Mouse (Mus musculus) midbrain, postnatal 0 days (tissue): ENCODE measurements around the gene Clpp. TPM values are rescaled to one million over a fixed set of nuclear protein-coding genes. Genes with fewer than 3 reads are reported as not detected.

Experiments
- ATAC-seq: fragments of 200-750 bp; cut with Nextera tagmentation; 2 replicates; pipeline ENCODE4 v1.8.0; 2017; ENCODE audit warnings: moderate number of reproducible peaks, mild to moderate bottlenecking, moderate TSS enrichment, moderate library complexity; ENCODE audit not compliant: low FRiP score
- DNase-seq: peaks from one replicate; pipeline ENCODE4 v3.0.0-alpha.2; 2015; ENCODE audit warnings: low spot score
- H3K27ac ChIP-seq: fragments of 300-500 bp; sonication (generic); 2 replicates; pipeline ENCODE4 v1.5.1; 2014; ENCODE audit warnings: low read depth, mild to moderate bottlenecking, low read length, mixed read lengths
- H3K27me3 ChIP-seq: fragments of 300-500 bp; sonication (generic); 2 replicates; pipeline ENCODE4 v1.6.1; 2014; ENCODE audit warnings: low read length, control low read depth, mixed read lengths; ENCODE audit not compliant: insufficient read depth
- H3K36me3 ChIP-seq: fragments of 300-500 bp; sonication (generic); 2 replicates; pipeline ENCODE4 v1.6.1; 2014; ENCODE audit warnings: low read length, control low read depth, mixed read lengths; ENCODE audit not compliant: insufficient read depth
- H3K4me1 ChIP-seq: fragments of 300-500 bp; sonication (generic); 2 replicates; pipeline ENCODE4 v1.6.1; 2014; ENCODE audit warnings: mild to moderate bottlenecking, control low read depth, antibody characterized with exemption, low read length, mixed read lengths; ENCODE audit not compliant: insufficient read depth
- H3K4me2 ChIP-seq: fragments of 300-500 bp; sonication (generic); 2 replicates; pipeline ENCODE4 v1.6.1; 2014; ENCODE audit warnings: low read depth, mild to moderate bottlenecking, low read length, mixed read lengths; ENCODE audit not compliant: poor library complexity, severe bottlenecking
- H3K4me3 ChIP-seq: fragments of 300-500 bp; sonication (generic); 2 replicates; pipeline ENCODE4 v1.5.1; 2014; ENCODE audit warnings: low read depth, mild to moderate bottlenecking, low read length, moderate library complexity
- H3K9ac ChIP-seq: fragments of 300-500 bp; sonication (generic); replicated peaks from 2 replicates; pipeline ENCODE4 v1.6.1; 2014; ENCODE audit warnings: mild to moderate bottlenecking, low read length, moderate library complexity, mixed read lengths; ENCODE audit not compliant: poor library complexity, severe bottlenecking
- H3K9me3 ChIP-seq: fragments of 300-500 bp; sonication (generic); 2 replicates; pipeline ENCODE4 v1.6.1; 2016; ENCODE audit warnings: low read length, control low read depth
- CTCF ChIP-seq: IDR thresholded peaks from 2 replicates; pipeline ENCODE4 v1.5.1; 2016; ENCODE audit warnings: antibody characterized with exemption, mild to moderate bottlenecking
- WGBS: fragments of 180-500 bp; shearing (Covaris S2); extraction: QIAGEN DNeasy Blood & Tissue Kit; methylation state at CpG from one replicate; pipeline ENCODE4 v1.1.7; 2014; 5-methylcytosine and 5-hydroxymethylcytosine counted together
- polyA plus RNA-seq: library from polyadenylated mRNA; unstranded; fragments of >200 nt; fragmentation: Nextera tagmentation; extraction: Ambion mirVana; gene quantifications from 2 replicates; pipeline ENCODE4 v1.2.1, GENCODE M21; 2015
- total RNA-seq: library from RNA; depleted of rRNA; stranded (reverse); fragments of >200 nt; gene quantifications from 2 replicates; pipeline ENCODE4 v1.2.3, GENCODE M21; 2014

Clpp gene
- total and polyA plus RNA-seq, 2 experiments from 2014 or later, result 139 to 158 TPM

DNA sequence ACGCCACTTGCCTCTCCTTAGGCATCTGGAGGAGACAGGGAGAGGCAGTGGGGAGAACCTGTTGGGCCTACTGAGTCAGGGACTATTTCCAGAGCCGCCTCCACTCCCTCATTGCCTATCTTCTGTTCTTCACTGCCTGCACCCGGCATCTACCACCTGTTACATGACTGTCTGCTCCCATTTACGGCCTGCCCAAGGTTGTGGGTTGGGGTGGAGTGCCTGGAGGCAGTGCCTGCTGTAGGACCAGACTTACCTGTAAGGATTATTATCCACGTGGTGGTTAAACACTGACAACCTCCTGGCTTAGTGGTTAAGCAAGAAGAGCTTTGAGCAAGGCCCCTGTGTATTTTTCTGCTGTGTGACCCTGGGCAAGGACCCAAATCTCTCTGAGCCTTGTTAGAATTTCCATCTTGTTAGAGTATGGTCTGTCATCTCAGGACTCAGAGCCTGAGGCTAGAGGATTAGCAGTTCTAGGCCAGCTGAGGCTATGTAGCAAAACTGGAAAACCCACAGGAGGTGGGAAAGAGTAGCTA lies 15.3 kb upstream of the Clpp start:
- 79% methylated on average over 5 of the region's 5 CpGs for WGBS

DNA sequence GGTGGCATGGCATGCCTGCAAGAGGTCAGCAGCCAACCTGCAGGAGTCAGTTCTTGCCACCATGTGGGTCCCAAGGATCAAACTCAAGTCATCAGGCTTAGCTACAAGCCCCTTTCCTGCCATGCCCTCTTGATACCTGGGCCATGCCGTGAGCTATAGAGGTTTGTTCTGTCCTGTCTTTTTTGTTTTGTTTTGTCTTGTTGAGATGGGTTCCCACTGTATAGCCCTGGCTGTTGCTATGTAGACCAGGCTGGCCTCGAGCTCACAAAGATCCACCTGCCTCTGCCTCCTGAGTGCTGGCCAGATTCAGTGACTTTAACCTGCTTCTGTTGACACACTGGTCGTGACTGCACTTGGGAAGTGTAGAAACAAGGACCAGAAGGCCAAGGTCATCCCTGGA lies 14.7 kb upstream of the Clpp start:
- H3K9me3 ChIP-seq, result no peaks in the 10 kb centered on the region
- H3K4me1 ChIP-seq, result no peaks in the 10 kb centered on the region
- H3K9ac ChIP-seq, result no peak overlapping the region
- H3K4me3 ChIP-seq, result no peak overlapping the region
- TF ChIP-seq CTCF, result no peak
- no peaks in the 10 kb centered on the region for H3K27me3 ChIP-seq
- no peak for ATAC-seq
- DNase-seq, result no peak
- H3K27ac ChIP-seq, result no peak overlapping the region
- H3K4me2 ChIP-seq, result no peak overlapping the region
- H3K36me3 ChIP-seq, result no peaks in the 10 kb centered on the region
- 73% methylated on average over 3 of the region's 3 CpGs for WGBS

More for the DNA sequence above, 15.3 kb upstream of the Clpp start:
- Histone ChIP-seq H3K27me3 (no peaks in the 10 kb centered on the region), H3K4me2 (no peak overlapping the region), H3K9me3 (no peaks in the 10 kb centered on the region), H3K4me3 (no peak overlapping the region), H3K9ac (no peak overlapping the region), H3K36me3 (no peaks in the 10 kb centered on the region), H3K27ac (no peak overlapping the region), H3K4me1 (no peaks in the 10 kb centered on the region)
- DNase-seq (no peak), ATAC-seq (no peak)
- TF ChIP-seq CTCF, result no peak

DNA sequence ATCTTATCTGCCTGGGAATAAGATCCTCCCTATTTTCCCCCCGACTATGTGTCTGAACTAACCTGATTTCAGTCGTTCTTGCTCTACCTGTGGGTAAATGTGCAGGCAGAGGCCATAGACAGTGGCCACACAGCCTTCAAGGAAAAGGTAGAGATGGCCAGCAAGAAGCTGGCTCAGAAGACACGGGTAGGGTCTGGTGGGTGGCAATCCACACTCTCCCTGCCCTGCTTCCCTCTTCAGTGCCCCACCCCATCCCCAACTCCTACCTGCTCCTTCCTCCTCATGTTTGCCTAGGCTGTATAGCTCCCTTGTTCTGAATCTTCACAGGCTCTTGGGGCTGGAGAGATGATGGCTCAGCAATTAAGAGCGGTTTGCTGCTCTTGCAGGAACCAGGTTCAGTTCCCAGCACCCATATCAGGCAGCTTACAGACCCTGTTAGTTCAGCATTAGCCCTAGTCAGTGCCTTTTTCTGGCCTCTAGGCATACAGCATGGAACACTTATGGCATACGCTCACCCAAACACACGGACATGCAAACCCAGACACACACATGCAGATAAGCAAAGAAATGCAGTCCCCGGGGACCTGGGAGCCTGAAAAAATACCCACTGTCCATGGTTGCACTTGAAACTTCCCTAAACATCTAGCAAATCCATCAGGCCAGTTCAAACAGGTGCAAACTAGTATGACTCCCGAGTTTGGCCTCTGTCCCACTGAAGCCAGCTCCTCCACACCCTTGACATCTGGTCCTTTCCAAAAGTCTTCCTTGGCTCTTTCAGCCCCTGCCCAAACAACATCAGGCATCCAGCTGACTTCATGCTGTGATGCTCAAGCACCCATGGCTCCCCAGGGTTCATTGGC lies 13.3 kb upstream of the Clpp start:
- no peak overlapping the region for H3K4me3 ChIP-seq
- ATAC-seq (no peak), DNase-seq (no peak)
- H3K4me1 ChIP-seq, result no peaks in the 10 kb centered on the region
- H3K9me3 ChIP-seq, result no peaks in the 10 kb centered on the region
- no peaks in the 10 kb centered on the region for H3K36me3 ChIP-seq
- no peak overlapping the region for H3K9ac ChIP-seq
- no peak overlapping the region for H3K27ac ChIP-seq
- H3K27me3 ChIP-seq, result no peaks in the 10 kb centered on the region
- H3K4me2 ChIP-seq, result no peak overlapping the region
- no peak for TF ChIP-seq CTCF
- WGBS, result 83% methylated on average over 8 of the region's 8 CpGs

DNA sequence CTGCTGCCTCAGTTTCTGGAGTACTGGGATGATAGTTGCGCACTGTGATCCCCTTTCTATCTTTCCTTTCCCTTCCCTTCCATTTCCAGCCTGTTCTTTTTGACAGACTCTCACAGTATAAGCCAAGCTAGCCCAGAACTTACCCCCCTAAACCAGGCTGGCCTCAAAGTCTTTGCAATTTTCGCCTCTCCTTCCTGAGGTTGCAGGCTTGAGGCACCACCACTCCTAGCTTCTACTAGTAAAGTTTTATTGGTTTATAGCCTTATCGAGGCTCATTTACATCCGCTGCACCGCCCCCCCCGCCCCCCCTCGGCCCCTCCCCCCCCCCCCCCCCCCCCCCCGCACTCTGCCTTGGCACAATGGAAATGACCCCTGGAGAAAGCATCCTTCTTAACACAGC lies 10.6 kb upstream of the Clpp start:
- Histone ChIP-seq H3K4me3 (no peak overlapping the region), H3K9me3 (no peaks in the 10 kb centered on the region), H3K36me3 (no peaks in the 10 kb centered on the region), H3K4me2 (no peak overlapping the region), H3K4me1 (no peaks in the 10 kb centered on the region), H3K9ac (no peak overlapping the region), H3K27ac (no peak overlapping the region), H3K27me3 (no peaks in the 10 kb centered on the region)
- 40% methylated on average over 7 of the region's 8 CpGs for WGBS
- ATAC-seq, result no peak
- no peak for DNase-seq
- TF ChIP-seq CTCF, result no peak

DNA sequence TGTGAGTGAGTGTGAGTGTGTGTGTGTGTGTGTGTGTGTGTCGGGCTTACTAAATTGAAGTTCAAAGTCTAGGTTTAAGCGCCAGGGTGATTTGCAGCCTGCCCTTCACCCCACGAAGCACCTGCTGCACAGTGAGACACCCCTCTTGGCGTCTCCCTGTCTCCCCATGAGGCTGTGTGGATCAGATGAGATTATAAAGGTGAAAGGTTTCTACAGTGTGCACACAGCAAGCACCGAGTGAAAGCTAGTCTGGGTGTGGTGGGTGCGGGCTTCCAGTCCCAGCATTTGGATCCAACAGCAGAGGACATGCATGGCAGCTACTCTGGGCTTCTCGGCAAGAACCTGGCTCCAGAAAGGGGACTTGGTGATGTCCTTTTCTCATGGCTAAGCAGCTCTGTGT lies 9.1 kb upstream of the Clpp start:
- Histone ChIP-seq H3K9me3 (no peaks in the 10 kb centered on the region), H3K36me3 (no peaks in the 10 kb centered on the region), H3K4me2 (no peak overlapping the region), H3K4me3 (no peak overlapping the region), H3K9ac (no peak overlapping the region), H3K27ac (no peak overlapping the region), H3K4me1 (no peaks in the 10 kb centered on the region), H3K27me3 (no peaks in the 10 kb centered on the region)
- DNase-seq (no peak), ATAC-seq (no peak)
- no peak for TF ChIP-seq CTCF
- WGBS, result 77% methylated on average over 7 of the region's 7 CpGs

DNA sequence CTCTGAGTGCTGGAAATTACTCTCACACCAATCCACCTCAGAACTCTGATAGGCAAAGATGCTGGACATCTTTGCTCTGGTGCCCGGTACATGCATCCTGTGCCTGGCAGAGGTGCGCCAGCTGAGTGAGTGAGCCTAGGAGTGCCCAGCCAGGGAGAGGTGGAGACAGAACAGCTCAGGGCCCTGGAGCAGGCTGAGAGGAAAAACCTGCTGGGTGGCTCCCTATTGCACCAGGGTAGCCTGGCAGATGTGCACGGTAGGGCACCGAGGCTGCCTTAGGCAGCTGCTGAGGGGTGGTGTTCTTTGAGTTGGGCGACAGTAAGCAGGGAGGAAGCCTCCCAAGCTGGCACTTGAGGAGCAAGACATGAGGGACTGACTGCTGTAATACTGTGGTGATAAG lies 8.1 kb upstream of the Clpp start, which contains the start of gene Acer1:
Gene Acer1 (minus strand): TSS at position 114 of the 400 bp plus-strand sequence.
- H3K36me3 ChIP-seq, result no peaks in the 10 kb centered on the region
- H3K27ac ChIP-seq, result no peak within 1 kb of the TSS
- DNase-seq (no peak), ATAC-seq (no peak)
- no peaks in the 10 kb centered on the region for H3K9me3 ChIP-seq
- H3K4me1 ChIP-seq, result no peaks in the 10 kb centered on the region
- no peaks in the 10 kb centered on the region for H3K27me3 ChIP-seq
- H3K4me3 ChIP-seq, result no peak within 1 kb of the TSS
- no peak within 1 kb of the TSS for H3K4me2 ChIP-seq
- 73% methylated on average over 5 of the region's 5 CpGs for WGBS
- no peak for TF ChIP-seq CTCF
- H3K9ac ChIP-seq, result no peak within 1 kb of the TSS
